Mouse (Mus musculus) urinary bladder, adult 2 months (tissue): ENCODE measurements around the gene Kcne1. TPM values are rescaled to one million over a fixed set of nuclear protein-coding genes. Genes with fewer than 3 reads are reported as not detected.
A peak's percentile ranks its signal among the peaks of the same experiment; 100 is the strongest.

Experiments
- DNase-seq: peaks from one replicate; pipeline ENCODE4 v3.0.0; 2022; ENCODE audit warnings: low spot score
- polyA plus RNA-seq: library from polyadenylated mRNA; depleted of rRNA; stranded (reverse); fragments of >200 nt; gene quantifications from 2 replicates; pipeline ENCODE4 v1.2.3, GENCODE M21; 2012; rRNA removed

Gene Kcne1
- polyA plus RNA-seq, 1 experiment = 10.2 TPM

GRCm38 (mm10) chr16:92307947-92308346, 51.3 kb downstream of the Kcne1 start:
- DNase-seq = no peak

DNA sequence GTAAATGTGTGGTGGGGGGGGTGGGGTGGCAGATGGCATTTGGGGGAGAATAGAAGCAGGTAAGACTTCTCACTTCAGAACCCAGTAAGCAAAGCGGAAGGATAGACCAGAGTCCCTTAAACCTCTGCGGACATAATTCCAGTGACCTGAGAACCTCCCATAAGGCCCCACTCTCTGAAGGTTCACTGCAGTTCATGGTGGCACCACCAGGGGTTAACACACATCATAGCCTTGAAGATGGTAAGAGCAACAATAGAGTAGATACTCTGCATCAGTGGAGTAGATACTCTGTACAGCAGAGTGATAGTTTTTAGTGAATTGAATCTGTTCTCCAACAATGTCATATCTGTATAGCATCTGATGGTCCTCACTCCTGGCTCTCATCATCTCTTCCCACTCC, 53.7 kb downstream of the Kcne1 start:
- no peak for DNase-seq

DNA sequence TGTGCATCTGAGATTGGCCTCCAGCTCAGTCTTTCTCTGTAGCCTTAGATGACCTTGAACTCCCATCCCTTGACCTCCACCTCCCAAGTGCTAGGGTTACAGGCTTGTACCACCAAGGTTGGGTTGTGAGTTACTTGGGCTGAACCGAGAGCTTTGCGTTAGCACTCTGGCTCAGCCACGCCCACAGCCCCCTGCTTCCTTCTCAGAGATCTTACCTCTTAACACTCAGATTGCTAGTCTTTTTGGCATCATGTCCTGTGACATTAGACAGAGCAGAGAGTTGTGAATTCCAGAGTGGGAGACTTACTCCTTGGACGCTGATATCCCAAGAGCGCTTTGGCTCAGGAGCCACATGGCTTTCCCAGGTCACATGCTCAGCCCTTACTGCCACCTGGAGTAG, 56.8 kb downstream of the Kcne1 start:
- no peak for DNase-seq

DNA sequence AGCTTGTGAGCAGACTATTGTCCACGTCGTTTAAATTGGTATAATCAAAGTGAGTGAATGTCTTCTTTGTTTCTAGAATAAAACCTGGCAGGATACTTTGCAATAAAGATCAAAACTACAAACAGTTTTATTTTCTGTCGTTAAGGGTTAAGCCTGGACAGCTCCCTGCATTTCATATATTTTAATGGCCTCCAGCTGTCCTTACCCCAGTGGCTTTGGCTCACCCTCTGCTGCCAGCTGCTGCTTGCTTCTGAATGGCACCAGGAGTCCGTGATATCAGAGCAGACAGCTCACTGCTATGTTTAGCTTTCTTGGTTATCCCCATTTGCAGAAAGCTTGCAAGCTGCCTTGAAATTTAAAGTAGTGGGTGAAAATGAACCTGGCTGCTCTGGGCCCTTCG, 57.3 kb downstream of the Kcne1 start:
- no peak for DNase-seq

DNA sequence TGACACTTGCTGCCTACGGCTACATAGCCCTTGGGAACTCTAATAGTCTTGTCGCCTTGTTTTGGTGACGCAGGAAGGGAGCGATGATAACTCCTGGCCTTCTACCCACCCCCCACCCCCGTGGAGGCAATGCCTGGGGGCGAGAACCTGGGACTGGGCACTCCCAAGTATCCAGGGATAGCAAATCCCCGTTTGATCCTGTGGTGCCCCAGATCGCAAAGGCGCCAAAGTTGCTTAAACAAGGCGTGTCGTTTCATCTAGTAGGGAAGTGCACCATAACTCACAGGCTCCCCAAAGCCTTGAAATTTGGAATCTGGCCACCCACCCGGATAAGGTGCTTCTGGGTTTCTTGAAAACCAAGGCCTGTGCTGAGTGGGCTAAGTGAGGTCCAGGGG, 57.9 kb downstream of the Kcne1 start:
- DNase-seq = no peak

DNA sequence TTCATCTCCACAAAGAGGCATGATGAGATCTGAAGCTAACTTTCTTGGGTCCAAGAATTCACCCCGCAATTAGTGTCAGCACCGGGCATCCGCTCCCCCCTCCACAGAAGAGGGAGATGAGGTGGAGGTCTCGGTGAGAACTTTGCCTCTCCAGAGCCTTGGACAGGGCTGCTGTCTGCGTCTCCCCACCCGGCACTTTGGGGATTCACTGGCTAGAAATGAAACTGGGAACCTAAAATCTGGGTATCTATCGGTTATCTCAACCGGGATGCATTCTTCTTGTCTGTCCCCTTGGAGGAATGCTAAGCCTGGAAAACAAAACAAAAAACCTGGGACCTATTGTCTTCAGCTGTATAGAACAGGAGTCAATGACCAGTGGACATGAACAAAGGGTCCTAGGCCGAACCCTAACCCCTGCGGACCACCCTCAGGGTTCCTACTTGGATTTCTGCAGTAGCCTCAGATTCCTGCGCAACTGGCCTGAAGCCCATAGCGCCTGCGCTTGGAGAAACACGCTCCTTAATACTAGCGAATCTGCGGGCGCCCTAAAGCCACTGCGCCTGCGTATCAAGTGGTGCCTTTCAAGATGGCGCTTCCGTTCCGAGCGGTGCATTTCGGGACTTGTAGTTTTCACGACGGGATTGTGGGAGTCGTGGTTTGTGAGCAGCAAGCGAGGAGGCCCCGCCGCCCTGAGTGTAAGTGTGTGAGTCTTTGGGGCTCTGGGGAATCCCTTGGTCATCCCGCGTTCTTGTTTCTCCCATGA, 58.4 kb downstream of the Kcne1 start, which contains the start of gene Smim11:
Gene Smim11 (plus strand): TSS at position 638 of the 763 bp plus-strand sequence.
- peak; percentile 72 for DNase-seq

Other genes with a start within 250 kb of the Kcne1 start
- gene Kcne2, start 67.1 kb downstream of the Kcne1 start, polyA plus RNA-seq = not detected in 2 replicates
- 60.7 and 70.4 TPM in 2 replicates for gene Smim11, start 58.2 kb downstream of the Kcne1 start, polyA plus RNA-seq
- gene Fam243, start 38.0 kb downstream of the Kcne1 start, polyA plus RNA-seq = not detected in 2 replicates
- gene Rcan1, start 111.4 kb upstream of the Kcne1 start, polyA plus RNA-seq = 24.9 and 26.4 TPM in 2 replicates
- gene Clic6, start 126.3 kb upstream of the Kcne1 start, polyA plus RNA-seq = 0.25 and 0.27 TPM in 2 replicates